Mouse (Mus musculus) lung, postnatal 36 days (tissue): ENCODE measurements around the gene Cul7.

ENCODE experiments used
- DNase-seq: peaks from one replicate; pipeline ENCODE4 v3.0.0; 2022; ENCODE audit warnings: mixed read lengths

The Cul7 gene

GRCm38 (mm10) chr17:46628791-46629684, 21.1 kb upstream of the Cul7 start, which contains the start of gene Ptk7:
Gene Ptk7 (minus strand): TSS chr17:46629504.
- peak; percentile 72 for DNase-seq

- peak; percentile 79 for DNase-seq
Measured at GRCm38 (mm10) chr17:46629685-46630441, 20.3 kb upstream of the Cul7 start.

- peak; percentile 87 for DNase-seq
Measured at GRCm38 (mm10) chr17:46636831-46637523, 13.2 kb upstream of the Cul7 start.

- DNase-seq, result no peak
Measured at GRCm38 (mm10) chr17:46639929-46640328, 10.2 kb upstream of the Cul7 start.

DNA sequence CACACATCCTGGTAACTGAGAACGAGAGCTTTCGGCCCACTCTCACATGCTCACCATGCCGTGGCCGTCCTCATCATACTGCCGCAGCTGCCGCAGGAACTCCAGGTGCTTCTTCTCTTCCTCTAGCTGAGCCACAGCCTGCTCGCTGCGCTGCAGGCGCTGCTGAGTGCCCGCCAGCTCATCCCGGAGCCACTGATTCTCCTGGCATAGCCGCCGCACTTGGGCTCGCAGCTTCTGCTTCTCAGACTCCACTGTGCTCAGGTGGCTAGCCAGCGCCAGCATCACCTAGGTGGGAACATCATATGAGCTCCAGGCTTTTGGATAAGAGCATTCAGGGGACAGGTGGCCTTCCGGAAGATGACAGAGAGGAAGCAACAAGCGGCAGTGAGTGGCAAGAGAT, 8.1 kb upstream of the Cul7 start:
- DNase-seq, result no peak

GRCm38 (mm10) chr17:46644152-46644805, 5.9 kb upstream of the Cul7 start:
- DNase-seq, result no peak

DNA sequence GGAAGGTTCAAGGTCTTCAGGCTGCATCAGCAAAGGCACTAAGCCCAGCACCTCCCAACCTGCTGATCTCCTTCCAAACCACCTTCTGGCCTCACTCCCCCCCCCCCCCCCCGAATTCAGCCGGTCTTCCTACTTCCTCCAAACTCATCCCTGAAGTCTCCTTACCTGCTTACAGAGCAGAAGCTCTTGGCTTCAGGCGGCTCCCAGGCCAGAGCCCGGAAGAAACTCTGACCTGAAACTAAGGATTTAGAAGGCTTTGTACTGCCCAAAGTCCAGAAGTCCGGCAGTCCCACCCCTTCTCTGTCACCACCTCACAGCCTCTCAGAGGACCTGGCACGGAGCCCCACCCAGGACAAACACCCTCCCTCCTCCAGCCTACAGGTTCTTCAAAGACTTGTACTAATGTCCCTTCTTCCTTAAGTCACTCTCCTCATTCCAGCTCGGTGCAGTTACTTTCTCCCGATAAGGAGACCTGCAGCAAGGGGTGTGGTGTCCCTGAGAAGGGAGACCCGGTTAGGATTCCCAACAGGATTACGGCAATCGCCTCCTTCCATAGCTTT, 5.1 kb upstream of the Cul7 start:
- DNase-seq, result peak; percentile 88

DNA sequence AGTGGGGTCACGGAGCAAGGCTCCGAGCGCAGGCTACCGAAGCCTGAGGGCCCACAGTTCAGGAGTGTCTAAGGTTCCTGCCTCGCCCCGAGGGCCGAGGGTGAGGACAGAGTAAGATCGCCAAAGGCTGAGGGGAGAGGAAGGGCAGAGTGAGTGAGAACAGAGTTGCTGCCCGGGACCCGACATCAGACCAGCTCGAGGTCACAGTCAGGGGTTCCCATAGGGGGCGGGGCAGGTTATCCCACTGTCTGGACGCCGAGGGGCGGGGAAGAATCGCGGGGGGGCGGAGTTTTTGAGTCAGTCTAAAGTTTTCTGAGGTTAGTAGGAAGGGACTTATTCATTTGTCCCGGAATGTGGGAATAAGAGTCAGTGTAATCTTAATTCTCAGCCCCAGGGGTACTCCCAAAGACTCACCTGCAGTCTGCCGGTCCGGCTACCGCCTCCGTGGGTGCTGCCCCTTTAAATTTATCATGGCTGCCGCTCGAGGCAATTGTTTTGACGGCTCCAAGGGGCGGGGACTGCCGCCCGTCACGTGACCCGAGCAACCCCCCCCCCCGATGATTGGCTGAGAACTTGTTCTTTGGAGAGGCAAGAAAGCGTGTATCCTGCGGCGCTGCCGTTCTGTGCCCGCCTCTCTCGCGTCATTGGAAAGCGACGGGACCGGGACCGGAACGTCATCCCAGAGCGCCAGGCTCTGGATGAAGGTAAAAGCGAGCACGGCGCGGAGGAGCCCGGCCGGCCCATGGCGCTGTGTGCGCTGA, 4.4 kb upstream of the Cul7 start, which contains the start of the genes Klc4 and Mrpl2:
Gene Klc4, minus strand, starts transcription at position 462 of the 761 bp plus-strand sequence.
Gene Mrpl2, plus strand, starts transcription at position 669 of the 761 bp plus-strand sequence.
- DNase-seq, result peak; percentile 99

GRCm38 (mm10) chr17:46646322-46646662, 3.8 kb upstream of the Cul7 start:
- no peak for DNase-seq

DNA sequence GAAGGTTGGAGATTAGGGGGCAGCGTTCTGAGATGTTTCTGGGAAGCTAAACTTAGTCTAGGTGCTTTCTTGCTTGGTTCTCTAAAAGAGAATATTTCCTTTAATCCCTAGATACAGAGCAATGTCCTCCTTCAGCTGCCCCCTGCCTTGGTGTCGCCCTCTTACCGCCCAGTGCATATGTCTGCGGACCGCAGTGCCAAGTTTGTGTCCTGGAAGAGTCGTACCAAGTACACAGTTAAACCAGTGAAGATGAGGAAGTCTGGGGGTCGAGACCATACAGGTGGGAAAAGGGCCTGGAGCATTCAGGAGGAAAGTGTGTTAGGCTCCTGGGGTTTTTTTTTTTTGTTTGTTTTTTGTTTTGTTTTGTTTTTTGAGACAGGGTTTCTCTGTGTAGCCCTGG, 2.9 kb upstream of the Cul7 start:
- DNase-seq, result no peak

- DNase-seq, result no peak
Measured at GRCm38 (mm10) chr17:46648436-46648835, 1.7 kb upstream of the Cul7 start.

DNA sequence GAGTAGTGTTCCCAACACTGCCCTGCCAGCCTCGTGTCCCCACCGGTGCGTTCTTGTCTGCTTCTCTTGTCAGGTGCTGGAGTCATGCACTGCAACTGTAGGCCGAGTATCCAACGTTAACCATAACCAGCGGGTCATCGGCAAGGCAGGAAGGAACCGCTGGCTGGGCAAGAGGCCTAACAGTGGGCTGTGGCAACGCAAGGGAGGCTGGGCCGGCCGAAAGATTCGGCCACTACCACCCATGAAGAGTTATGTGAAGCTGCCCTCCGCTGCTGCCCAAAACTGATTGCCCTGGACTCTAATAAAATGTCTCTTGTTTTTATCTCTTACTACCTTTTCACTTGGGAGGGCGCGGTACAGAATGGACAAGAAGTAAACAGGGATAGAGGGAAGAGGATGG, 326 bp upstream of the Cul7 start:
- no peak for DNase-seq

DNA sequence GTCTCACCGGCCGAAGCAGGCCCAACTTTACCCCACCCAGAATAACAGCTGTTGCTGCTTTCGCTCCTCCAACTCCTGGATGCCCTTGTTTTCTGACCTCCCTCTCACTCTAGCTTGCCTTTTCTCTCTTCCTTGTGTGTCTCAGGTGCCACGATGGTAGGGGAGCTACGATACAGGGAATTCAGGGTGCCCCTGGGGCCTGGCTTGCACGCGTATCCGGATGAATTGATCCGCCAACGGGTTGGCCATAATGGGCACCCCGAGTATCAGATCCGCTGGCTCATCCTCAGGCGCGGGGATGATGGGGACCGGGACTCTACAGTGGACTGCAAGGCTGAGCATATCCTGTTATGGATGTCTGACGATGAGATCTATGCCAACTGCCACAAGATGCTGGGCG, 1.2 kb downstream of the Cul7 start:
- no peak for DNase-seq

DNA sequence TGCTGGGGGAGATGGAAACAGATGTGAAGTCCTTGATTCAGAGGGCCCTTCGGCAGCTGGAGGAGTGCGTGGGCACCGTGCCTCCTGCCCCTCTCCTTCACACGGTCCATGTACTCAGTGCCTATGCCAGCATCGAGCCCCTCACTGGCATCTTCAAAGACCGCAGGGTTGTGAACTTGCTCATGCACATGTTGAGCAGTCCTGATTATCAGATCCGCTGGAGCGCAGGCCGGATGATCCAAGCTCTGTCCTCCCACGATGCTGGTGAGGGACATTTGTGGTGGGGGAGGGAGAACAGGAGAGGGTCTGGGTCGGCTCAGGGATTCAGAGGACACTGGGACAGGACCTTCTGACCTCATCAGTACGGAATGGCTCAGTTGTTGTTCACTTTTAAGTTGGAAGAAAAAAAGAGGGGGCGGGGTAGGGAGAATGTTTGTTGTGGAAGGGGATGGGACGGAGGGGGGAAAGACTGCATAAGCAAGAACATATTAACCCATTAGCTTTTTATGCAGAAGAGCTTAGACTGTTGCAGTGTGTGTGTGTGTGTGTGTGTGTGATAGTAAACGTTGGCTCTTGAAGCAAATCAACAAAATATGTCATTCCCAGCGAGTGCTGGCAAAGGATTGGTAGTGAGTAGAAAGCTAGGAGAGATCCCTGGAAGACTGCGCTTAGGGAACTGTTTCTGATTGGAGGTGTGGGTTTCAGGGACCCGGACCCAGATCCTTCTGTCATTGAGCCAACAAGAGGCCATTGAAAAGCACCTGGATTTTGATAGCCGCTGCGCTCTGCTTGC, 1.8 kb downstream of the Cul7 start:
- DNase-seq, result no peak

GRCm38 (mm10) chr17:46656054-46656453, 5.9 kb downstream of the Cul7 start:
- DNase-seq, result no peak

DNA sequence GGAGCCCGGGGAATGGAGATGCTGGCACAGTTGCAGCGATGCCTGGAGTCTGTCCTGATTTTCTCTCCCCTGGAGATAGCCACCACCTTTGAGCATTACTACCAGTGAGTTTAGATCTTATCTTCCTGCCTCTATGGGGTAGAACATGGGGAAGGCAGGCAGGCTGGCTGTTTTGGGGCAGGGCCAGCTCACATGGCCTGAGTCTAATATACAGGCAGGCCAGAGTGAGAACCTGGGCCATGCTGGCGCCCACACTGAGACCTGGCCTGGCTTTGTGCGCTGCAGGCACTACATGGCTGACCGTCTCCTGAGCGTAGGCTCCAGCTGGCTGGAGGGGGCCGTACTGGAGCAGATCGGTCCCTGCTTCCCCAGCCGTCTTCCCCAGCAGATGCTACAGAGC, 11.2 kb downstream of the Cul7 start:
- no peak for DNase-seq

DNA sequence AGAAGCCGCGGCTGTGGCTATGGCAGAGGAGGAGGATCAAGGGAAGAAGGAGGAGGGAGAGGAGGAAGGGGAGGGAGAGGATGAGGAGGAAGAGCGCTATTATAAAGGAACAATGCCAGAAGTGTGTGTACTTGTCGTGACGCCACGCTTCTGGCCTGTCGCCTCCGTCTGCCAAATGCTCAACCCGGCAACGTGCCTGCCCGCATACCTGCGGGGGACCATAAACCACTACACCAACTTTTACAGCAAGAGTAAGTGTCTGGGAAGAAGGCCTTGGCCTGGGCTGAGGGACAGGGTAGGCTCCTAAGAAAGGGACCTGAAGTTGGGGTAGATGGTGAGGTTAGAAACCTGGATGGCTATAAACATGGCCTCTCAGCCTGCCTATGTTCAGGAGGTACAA, 11.8 kb downstream of the Cul7 start:
- DNase-seq, result no peak

- DNase-seq, result no peak
Measured at GRCm38 (mm10) chr17:46662730-46663129, 12.6 kb downstream of the Cul7 start.

DNA sequence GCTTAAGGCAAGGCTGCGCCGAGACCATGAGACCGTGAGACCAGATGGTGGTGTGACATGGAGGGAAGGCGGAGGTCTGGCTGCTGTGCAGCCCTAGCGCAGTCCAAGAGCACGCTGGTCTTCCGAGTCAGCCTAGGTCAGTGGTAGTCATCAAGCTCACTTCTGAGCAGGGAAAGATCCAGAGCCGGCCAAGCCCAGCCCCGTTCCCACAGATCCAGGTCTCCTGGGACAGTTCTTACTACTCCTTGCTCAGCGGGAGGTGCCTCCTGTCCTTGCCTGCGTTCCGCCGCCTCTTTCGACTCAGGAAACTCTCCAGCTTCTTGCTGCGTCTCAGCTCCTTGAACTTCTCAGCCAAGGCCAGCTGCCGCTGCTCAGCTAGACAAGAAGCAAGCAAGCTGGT, 17.6 kb downstream of the Cul7 start:
- DNase-seq, result no peak

DNA sequence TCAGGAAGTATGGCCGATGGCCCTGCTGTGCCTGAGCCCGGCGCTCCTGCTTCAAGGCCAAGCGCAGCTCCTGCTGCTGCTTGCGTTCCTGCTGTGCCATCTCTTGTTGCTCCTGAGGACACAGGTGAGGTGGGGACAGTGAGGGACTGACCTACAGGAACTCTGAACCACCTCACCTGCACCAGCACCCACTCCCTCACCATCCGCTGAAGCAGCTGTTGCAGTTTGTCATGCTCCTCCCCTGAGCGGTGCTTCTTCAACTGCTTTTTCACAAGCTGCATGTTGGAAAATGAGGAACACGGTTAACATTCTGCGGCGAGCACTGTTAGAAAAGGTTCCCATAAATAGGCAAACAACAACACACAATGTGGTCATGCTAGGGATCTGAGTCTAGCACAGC, 19.8 kb downstream of the Cul7 start:
- no peak for DNase-seq
